Mouse (Mus musculus): ENCODE data around the gene Ccni. TPM values are rescaled to one million over a fixed set of nuclear protein-coding genes. Genes with fewer than 3 reads are reported as not detected.

Ccni gene
- polyA plus RNA-seq, 1 experiment: 8.2 TPM

DNA sequence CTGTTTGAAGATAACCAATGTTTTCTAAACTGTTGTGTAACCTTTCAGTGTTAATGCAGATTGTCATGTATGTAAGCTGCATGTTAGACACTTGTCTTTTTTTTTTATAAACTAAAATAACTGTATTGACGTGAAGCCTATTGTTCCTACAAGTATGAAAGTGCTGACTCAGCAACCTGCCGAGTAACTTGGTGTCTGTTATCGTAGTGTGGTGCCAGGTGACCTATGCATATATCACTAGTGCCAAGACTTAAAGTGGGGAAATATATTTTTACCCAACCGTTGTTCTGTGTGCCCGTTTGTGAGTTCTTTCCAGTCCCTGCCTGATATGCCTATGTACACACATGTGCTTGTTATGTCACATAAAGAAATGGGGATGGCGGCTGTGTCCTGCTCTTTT is 31.6 kb downstream of the Ccni start:
- Histone ChIP-seq H3K4me3 (replicated peaks) (no peak overlapping the region), H3K27me3 (ENCODE audit: control insufficient read depth) (no peaks in the 10 kb centered on the region), H3K4me1 (ENCODE audit: control insufficient read depth) (no peaks in the 10 kb centered on the region), H3K36me3 (ENCODE audit: control insufficient read depth) (peaks cover 47% of the 10 kb centered on the region), H3K9me3 (ENCODE audit: control insufficient read depth, low read length) (no peaks in the 10 kb centered on the region)
- no peak for TF ChIP-seq GATA1 (IDR thresholded peaks at IDR 0.05; ENCODE audit: low read length)
- no peak for TF ChIP-seq TAL1 (IDR thresholded peaks at IDR 0.05; ENCODE audit: low read length)

DNA sequence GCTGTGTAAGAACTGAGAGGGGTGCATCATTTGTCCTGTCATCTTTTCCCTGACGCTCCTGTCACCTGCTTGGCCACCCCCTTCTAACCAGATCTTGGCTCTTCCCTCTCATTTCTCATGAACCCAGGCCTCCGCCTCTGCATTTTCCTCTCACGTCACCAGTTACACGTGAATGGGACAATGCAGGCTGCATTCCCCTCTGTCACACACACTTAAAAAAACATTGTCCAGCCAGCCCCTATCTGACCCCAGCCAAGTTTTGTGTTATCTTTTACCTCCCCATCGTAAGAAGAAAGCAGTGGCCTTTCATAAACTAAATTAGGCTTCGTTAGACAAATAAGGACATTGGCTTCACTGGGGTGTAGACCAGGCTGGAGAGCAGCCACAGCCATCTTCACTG is 33.8 kb downstream of the Ccni start:
- Histone ChIP-seq H3K36me3 (ENCODE audit: control insufficient read depth) (peaks cover 43% of the 10 kb centered on the region), H3K9me3 (ENCODE audit: control insufficient read depth, low read length) (no peaks in the 10 kb centered on the region), H3K4me3 (replicated peaks) (no peak overlapping the region), H3K4me1 (ENCODE audit: control insufficient read depth) (no peaks in the 10 kb centered on the region), H3K27me3 (ENCODE audit: control insufficient read depth) (no peaks in the 10 kb centered on the region)
- no peak for TF ChIP-seq TAL1 (IDR thresholded peaks at IDR 0.05; ENCODE audit: low read length)
- no peak for TF ChIP-seq GATA1 (IDR thresholded peaks at IDR 0.05; ENCODE audit: low read length)

DNA sequence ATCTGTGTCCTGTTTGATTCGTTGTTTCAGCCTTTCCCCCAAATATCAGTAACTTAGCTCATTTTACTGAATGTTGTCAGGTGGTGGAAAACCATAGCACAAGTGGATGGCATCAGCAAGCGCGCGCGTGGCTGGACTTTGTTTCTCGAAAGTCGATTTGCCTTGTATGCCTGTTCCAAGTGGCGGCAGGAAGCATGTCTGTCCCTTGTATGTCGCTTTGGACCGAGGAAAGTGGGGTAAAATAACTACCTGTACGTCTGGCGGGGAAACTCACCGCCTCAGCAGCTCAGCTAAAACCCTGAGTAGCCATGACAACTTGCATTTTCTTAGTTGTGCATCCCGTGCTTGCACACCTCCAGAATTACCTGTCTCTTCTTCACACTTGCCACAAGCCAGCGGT is 34.9 kb downstream of the Ccni start:
- Histone ChIP-seq H3K36me3 (ENCODE audit: control insufficient read depth) (peaks cover 48% of the 10 kb centered on the region), H3K4me3 (replicated peaks) (no peak overlapping the region)
- TF ChIP-seq GATA1 (IDR thresholded peaks at IDR 0.05; ENCODE audit: low read length) (no peak), TAL1 (IDR thresholded peaks at IDR 0.05; ENCODE audit: low read length) (no peak)

DNA sequence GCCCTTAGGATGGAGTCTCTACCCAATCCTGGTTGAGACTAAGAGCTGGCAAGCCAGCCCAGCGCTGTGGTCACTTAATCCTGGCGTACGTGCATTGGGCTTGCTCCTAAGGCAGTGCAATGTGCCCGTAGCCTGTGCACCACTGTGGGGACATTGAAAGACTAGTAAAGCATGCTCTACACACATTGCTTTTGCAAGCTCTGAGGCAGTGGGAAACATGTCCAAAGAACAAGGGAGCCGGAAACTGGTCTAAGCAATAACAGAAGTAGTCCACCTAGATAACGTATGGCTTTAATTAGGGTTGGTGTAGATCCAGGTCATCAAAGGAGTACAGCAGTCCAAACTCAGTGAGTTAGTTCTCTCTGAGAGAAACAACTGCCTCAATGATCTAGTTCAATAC is 37.6 kb downstream of the Ccni start:
- Histone ChIP-seq H3K36me3 (ENCODE audit: control insufficient read depth) (peaks cover 53% of the 10 kb centered on the region), H3K27me3 (ENCODE audit: control insufficient read depth) (no peaks in the 10 kb centered on the region), H3K9me3 (ENCODE audit: control insufficient read depth, low read length) (no peaks in the 10 kb centered on the region), H3K4me3 (replicated peaks) (no peak overlapping the region), H3K4me1 (ENCODE audit: control insufficient read depth) (no peaks in the 10 kb centered on the region)
- TF ChIP-seq TAL1 (IDR thresholded peaks at IDR 0.05; ENCODE audit: low read length) (no peak), GATA1 (IDR thresholded peaks at IDR 0.05; ENCODE audit: low read length) (no peak)

More for the DNA sequence above, 34.9 kb downstream of the Ccni start:
- H3K27me3 ChIP-seq (ENCODE audit: control insufficient read depth): no peaks in the 10 kb centered on the region
- no peaks in the 10 kb centered on the region for H3K9me3 ChIP-seq (ENCODE audit: control insufficient read depth, low read length)
- H3K4me1 ChIP-seq (ENCODE audit: control insufficient read depth): no peaks in the 10 kb centered on the region

DNA sequence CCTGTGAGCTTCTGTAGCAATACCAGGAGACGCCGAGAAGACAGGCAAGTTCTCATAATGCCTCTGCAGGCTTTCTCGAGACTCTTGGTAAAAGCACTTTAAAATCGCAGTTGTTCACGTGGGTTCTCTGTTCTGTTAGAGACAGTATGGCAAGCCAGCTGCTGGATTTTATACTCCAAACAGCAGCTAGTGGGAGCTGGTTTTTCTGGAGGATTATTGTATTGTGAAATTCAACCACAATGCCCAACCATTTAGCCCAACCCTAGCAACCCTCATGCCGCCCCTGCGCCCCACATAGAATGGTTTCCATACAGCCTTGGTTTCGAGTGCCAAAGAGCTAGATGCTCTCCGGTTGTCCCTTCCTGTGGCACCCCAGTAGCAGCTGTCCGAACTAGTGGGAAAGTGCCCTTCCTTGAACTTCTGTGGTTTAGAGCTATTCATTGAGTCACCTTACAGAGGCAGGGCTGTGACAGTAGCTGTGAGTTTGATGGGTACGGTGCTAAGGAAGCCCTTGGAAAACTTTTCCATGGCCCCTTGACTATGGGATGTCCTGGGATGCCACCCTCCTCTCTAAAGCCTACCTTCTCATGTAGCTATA is 38.3 kb downstream of the Ccni start:
- Histone ChIP-seq H3K9me3 (ENCODE audit: control insufficient read depth, low read length) (no peaks in the 10 kb centered on the region), H3K4me3 (replicated peaks) (no peak overlapping the region), H3K4me1 (ENCODE audit: control insufficient read depth) (no peaks in the 10 kb centered on the region), H3K27me3 (ENCODE audit: control insufficient read depth) (no peaks in the 10 kb centered on the region), H3K36me3 (ENCODE audit: control insufficient read depth) (peaks cover 54% of the 10 kb centered on the region)
- TF ChIP-seq GATA1 (IDR thresholded peaks at IDR 0.05; ENCODE audit: low read length): no peak
- TF ChIP-seq TAL1 (IDR thresholded peaks at IDR 0.05; ENCODE audit: low read length): no peak

DNA sequence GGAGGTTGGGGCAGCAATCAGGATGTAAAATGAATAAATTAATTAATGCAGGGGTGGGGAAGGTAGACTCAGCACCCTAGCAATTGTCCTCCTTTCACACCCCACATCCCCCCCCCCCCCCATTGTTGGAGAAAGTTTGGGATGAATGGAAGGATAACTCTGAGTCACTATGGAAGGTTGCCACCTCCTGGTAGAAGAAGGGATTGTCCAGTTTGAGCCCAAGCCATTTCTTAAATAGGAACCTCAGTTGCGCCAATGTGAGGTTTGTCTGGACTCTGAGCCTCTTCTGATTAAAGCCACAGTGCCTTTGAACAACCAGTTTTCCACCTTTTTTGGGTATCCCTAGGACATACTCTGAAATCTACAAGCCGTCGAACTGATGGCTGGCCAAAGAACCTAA is 42.8 kb downstream of the Ccni start:
- Histone ChIP-seq H3K4me3 (replicated peaks) (no peak overlapping the region), H3K4me1 (ENCODE audit: control insufficient read depth) (no peaks in the 10 kb centered on the region), H3K9me3 (ENCODE audit: control insufficient read depth, low read length) (no peaks in the 10 kb centered on the region), H3K36me3 (ENCODE audit: control insufficient read depth) (peaks cover 62% of the 10 kb centered on the region), H3K27me3 (ENCODE audit: control insufficient read depth) (no peaks in the 10 kb centered on the region)
- TF ChIP-seq GATA1 (IDR thresholded peaks at IDR 0.05; ENCODE audit: low read length) (no peak), TAL1 (IDR thresholded peaks at IDR 0.05; ENCODE audit: low read length) (no peak)

DNA sequence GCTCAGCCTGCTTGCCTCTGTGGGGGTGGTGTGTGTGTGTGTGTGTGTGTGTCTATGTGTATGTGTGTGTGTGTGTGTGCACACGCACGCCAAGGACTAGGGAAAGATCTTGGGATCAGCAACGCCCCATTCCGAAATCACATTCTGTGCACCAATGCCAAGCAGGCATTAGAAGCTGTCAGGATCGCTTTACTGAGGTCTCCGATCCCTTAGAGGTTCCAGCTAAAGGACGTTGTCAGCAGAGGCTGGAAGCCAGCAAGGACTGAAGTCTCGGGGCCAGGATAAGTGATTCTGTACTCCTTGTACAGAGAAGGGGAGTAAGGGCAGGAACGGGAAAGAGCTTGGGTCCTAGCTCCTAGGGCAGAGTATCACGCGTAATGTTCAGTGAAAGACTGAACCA is 51.9 kb downstream of the Ccni start:
- Histone ChIP-seq H3K27me3 (ENCODE audit: control insufficient read depth) (no peaks in the 10 kb centered on the region), H3K9me3 (ENCODE audit: control insufficient read depth, low read length) (no peaks in the 10 kb centered on the region), H3K4me3 (replicated peaks) (no peak overlapping the region), H3K4me1 (ENCODE audit: control insufficient read depth) (peaks cover 4% of the 10 kb centered on the region; the same call in 1 of the 2 replicates), H3K36me3 (ENCODE audit: control insufficient read depth) (peaks cover 33% of the 10 kb centered on the region)
- TF ChIP-seq TAL1 (IDR thresholded peaks at IDR 0.05; ENCODE audit: low read length) (no peak), GATA1 (IDR thresholded peaks at IDR 0.05; ENCODE audit: low read length) (no peak)

DNA sequence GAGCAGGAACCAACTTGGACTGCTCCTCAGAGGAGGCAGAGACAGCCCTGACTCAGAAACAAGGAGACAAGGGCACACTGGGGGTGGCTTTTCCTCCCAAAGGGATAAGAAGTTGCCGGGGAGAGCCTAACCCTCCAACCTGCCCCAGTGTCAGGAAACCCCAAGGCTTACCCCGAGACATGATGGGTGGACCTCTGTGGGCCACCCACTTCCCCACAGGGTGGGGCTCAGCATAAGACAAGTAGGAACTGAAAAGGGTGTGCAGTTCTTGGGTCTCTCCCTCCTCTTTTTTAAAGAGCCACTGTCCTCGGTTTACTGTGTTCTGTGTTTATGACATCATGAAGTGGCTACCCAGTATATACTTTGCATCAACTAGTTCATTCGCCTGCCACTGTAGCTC is 53.8 kb downstream of the Ccni start:
- H3K36me3 ChIP-seq (ENCODE audit: control insufficient read depth): peaks cover 16% of the 10 kb centered on the region
- TF ChIP-seq GATA1 (IDR thresholded peaks at IDR 0.05; ENCODE audit: low read length): no peak
- TF ChIP-seq TAL1 (IDR thresholded peaks at IDR 0.05; ENCODE audit: low read length): no peak
- no peaks in the 10 kb centered on the region for H3K9me3 ChIP-seq (ENCODE audit: control insufficient read depth, low read length)
- no peak overlapping the region for H3K4me3 ChIP-seq (replicated peaks)
- peaks cover 4% of the 10 kb centered on the region; the same call in 1 of the 2 replicates for H3K4me1 ChIP-seq (ENCODE audit: control insufficient read depth)
- H3K27me3 ChIP-seq (ENCODE audit: control insufficient read depth): no peaks in the 10 kb centered on the region

DNA sequence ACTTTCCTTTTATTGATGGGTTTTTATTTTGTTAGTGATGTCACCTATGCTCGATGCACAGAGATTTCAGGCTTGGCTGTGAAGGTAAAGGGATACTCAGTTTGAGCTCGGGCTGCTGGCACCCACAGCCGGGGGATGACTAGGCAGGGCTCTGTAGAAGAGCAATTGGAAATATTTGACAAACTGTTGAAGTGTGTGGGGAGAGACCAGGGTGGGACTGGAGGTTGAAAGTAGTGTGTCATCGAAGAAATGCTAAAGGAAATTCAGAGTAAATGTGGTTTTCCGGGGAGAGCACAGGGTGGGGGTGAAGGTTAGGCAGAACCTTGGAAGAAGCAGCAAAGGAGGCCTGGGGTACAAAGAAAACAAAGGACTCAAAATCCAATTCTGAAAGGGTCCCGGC is 54.3 kb downstream of the Ccni start:
- Histone ChIP-seq H3K4me3 (replicated peaks) (no peak overlapping the region), H3K36me3 (ENCODE audit: control insufficient read depth) (peaks cover 12% of the 10 kb centered on the region), H3K9me3 (ENCODE audit: control insufficient read depth, low read length) (no peaks in the 10 kb centered on the region), H3K27me3 (ENCODE audit: control insufficient read depth) (no peaks in the 10 kb centered on the region), H3K4me1 (ENCODE audit: control insufficient read depth) (peaks cover 4% of the 10 kb centered on the region; the same call in 1 of the 2 replicates)
- TF ChIP-seq TAL1 (IDR thresholded peaks at IDR 0.05; ENCODE audit: low read length) (no peak), GATA1 (IDR thresholded peaks at IDR 0.05; ENCODE audit: low read length) (no peak)
